Mouse (Mus musculus): ENCODE results near the gene Fam243.
A peak's percentile ranks its signal among the peaks of the same experiment; 100 is the strongest.

The Fam243 gene

DNA sequence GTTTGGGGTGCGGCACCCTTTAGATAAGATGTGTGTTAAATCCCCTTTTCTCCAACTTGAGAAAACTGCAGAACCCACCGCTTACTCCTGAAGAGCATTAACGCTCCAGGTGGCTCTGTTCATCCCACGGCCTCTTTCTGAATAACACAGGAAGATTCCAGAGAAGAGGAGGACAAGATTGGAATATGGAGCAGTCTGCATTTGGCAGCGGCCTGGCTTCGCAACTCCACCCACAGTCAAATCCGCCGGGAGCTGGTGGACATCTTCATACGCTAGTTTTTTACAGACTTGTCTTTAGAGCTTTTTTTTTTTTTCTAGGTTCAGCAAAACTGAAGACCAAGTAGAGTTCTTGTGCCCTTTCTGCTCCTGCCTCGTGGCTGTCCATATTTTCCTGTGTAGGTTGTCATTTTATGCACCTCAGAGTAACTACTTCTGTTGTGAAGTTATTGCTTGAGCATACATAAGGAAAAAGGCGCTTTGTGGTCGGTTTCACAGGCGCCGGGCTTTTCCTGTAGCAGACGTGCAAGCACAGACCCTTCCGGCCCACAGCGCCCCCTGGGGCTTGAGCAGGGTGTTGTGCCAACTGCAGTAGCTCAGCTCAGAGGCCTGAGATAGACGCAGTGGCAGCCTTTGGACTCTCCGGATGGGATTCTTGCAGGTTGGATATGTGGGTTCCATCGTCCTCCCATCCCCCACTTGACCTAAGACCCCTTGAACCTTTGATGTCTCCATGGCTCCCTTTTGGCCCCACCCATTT is 1.7 kb downstream of the Fam243 start:
- DNase-seq: peak; percentile 69 to 77

DNA sequence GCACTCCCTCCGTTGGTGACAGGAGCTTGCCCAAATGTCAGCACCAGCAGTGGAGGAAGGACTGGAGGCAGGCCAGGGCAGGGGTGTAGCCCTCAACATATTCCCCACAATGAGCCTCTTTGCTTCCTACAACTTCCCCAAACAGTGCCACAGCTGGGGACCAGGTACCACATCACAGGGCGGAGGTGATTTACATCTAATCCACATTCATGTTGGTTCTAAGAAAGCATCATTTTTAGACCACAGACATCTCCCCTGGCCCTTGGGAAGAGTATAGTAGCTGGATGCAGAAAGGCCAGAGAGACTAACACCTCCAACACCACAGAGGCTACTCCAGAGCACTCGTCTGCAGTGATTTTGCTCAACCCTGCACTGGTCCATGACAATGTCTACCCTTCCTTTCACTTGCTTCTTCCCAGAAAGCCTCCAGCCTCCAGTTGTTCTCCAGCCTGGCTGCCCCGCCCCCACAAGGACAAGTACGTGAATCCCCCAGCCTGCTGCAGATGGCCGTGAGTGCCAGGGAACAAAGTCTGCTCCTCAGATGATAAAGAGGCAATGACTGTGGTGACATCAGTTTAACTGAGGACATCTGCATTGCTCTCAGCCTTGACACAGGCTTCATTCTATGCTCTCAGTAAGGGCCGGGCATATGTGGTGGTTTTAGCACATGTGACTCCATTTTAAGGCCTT is 5.0 kb downstream of the Fam243 start:
- no peak for DNase-seq

DNA sequence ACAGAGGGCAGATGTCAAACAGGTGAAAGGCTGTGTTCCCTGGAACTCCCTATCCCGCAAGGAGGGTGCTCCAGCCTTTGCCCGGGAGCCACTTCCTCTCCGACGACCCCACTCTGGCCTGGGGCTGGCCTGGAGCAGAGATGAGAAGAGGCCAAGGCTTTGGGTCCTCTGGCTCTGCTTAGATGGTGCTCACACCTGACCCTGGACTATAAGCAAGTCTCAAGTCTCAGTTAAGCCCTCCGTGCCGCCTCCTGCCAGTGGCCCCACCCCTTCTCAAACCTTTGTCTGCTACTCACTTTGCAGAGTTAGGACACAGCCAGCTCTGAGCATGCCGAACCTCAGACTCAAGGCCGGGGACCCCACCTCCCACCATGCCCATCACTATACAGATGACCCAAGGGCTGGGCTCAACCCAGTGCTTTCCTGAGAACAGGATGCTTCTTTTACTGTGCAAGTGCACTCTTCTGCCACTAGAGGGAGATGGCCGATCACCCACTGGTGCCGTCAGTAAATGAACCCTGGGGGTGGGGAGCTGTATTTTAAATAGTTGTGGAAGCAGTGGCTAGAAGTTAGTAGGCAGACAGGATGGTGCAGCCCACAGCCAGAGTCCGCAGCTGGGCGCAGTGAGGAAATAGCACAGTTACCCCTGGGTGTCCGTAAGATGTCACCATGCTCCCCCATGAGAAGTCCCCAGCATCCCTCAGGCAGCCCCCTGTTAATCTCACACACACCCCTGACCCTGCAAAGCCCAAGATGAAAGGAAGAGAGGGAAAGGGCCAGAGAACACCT is 7.1 kb downstream of the Fam243 start:
- DNase-seq: peak in 1 of 2 experiments; percentile 59

DNA sequence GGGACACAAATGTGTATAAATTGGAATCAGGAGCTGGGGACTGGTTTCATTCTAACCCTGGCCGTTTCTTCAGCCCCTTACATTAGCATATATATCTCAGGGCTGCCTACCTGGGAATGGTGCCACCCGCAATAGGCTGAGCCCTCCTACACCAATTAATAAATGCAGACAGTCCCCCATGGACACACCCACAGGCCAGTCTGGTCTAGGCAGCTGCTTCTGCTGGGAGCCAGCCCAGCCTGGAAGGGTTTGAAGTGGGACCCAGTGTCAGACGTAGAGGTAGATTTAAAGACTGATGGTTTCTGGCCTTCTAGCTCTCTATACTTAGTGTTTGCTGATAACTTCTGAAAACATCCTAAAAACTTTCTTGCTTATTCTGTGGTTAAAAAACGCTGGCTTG is 12.1 kb downstream of the Fam243 start:
- no peak for DNase-seq

DNA sequence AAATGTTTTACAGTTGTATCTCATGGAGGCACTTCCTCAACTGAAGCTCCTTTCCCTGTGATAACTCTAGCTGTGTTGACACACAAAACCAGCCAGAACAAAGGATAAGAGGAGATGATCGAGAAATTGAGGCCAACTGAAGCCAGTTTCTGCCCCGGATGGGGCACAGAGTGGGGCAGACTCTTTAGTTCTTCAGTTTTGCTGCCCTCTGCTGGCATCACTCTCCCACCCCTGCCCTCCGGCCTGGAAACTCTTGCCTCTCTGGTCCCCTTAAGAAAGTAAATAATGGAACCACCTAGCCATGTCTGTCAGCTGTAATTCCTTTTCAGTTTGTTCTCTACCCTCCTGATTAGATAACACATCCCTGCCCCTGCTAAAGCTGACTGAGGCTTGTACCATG is 13.3 kb downstream of the Fam243 start:
- DNase-seq: no peak

DNA sequence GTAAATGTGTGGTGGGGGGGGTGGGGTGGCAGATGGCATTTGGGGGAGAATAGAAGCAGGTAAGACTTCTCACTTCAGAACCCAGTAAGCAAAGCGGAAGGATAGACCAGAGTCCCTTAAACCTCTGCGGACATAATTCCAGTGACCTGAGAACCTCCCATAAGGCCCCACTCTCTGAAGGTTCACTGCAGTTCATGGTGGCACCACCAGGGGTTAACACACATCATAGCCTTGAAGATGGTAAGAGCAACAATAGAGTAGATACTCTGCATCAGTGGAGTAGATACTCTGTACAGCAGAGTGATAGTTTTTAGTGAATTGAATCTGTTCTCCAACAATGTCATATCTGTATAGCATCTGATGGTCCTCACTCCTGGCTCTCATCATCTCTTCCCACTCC is 15.7 kb downstream of the Fam243 start:
- DNase-seq: no peak

DNA sequence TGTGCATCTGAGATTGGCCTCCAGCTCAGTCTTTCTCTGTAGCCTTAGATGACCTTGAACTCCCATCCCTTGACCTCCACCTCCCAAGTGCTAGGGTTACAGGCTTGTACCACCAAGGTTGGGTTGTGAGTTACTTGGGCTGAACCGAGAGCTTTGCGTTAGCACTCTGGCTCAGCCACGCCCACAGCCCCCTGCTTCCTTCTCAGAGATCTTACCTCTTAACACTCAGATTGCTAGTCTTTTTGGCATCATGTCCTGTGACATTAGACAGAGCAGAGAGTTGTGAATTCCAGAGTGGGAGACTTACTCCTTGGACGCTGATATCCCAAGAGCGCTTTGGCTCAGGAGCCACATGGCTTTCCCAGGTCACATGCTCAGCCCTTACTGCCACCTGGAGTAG is 18.7 kb downstream of the Fam243 start:
- no peak for DNase-seq

DNA sequence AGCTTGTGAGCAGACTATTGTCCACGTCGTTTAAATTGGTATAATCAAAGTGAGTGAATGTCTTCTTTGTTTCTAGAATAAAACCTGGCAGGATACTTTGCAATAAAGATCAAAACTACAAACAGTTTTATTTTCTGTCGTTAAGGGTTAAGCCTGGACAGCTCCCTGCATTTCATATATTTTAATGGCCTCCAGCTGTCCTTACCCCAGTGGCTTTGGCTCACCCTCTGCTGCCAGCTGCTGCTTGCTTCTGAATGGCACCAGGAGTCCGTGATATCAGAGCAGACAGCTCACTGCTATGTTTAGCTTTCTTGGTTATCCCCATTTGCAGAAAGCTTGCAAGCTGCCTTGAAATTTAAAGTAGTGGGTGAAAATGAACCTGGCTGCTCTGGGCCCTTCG is 19.3 kb downstream of the Fam243 start:
- DNase-seq: peak; percentile 28 to 67

DNA sequence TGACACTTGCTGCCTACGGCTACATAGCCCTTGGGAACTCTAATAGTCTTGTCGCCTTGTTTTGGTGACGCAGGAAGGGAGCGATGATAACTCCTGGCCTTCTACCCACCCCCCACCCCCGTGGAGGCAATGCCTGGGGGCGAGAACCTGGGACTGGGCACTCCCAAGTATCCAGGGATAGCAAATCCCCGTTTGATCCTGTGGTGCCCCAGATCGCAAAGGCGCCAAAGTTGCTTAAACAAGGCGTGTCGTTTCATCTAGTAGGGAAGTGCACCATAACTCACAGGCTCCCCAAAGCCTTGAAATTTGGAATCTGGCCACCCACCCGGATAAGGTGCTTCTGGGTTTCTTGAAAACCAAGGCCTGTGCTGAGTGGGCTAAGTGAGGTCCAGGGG is 19.8 kb downstream of the Fam243 start:
- DNase-seq: no peak

DNA sequence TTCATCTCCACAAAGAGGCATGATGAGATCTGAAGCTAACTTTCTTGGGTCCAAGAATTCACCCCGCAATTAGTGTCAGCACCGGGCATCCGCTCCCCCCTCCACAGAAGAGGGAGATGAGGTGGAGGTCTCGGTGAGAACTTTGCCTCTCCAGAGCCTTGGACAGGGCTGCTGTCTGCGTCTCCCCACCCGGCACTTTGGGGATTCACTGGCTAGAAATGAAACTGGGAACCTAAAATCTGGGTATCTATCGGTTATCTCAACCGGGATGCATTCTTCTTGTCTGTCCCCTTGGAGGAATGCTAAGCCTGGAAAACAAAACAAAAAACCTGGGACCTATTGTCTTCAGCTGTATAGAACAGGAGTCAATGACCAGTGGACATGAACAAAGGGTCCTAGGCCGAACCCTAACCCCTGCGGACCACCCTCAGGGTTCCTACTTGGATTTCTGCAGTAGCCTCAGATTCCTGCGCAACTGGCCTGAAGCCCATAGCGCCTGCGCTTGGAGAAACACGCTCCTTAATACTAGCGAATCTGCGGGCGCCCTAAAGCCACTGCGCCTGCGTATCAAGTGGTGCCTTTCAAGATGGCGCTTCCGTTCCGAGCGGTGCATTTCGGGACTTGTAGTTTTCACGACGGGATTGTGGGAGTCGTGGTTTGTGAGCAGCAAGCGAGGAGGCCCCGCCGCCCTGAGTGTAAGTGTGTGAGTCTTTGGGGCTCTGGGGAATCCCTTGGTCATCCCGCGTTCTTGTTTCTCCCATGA is 20.4 kb downstream of the Fam243 start, which contains the start of gene Smim11:
TSS of gene Smim11 (plus strand) at position 638 of the 763 bp plus-strand sequence.
- peak; percentile 95 to 96 for DNase-seq

DNA sequence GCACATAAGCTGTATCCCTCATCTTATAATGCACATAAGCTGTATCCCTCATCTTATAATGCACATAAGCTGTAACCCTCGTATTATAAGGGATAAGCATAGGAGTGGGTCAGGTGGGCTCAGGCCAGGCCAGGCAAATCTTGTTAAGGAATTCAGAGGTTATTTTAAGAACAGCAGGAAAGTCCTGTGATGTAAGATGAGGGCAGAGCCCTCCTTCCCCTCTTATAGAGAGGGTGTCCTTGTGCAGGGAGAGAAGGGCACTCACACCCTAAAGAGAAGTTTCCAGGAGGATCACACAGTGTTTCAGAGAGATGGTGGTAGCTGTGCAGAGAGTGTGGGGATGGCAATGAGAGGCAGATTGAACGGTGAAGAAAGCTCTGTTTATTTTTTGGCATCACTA is 25.9 kb downstream of the Fam243 start:
- no peak for DNase-seq

DNA sequence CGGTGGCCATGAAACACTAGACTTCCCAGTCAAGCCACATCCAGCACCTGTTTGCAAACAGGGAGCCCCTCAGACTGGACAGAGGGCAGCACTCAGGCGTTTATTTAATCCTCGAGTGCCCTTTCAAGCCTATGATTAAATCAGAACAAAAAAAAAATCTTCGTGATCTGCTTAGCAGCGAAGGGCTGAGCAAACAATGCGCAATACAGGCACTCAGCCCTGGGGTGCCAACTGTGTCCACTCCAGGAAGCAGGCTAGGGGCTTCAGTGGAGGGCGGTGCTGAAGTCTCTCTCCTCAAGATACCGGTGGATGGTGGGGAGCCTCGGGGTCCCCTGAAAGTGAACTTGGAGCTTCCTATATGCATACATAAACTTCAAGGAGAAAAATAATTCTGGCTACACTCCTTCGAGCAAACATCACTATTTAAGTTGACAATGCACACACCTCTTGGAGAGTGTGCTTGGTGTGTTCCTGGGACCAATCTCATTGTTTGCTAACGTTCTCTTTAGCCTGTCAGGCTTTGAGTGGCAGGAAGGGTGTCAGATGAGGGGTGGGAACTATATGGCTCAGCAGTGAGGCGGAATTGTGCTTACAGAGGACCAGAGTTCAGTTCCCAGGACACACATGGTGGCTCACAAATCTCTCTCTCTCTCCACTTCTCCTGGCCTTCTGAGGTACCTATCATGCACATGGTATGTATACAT is 26.8 kb downstream of the Fam243 start:
- DNase-seq: peak; percentile 29 to 74

DNA sequence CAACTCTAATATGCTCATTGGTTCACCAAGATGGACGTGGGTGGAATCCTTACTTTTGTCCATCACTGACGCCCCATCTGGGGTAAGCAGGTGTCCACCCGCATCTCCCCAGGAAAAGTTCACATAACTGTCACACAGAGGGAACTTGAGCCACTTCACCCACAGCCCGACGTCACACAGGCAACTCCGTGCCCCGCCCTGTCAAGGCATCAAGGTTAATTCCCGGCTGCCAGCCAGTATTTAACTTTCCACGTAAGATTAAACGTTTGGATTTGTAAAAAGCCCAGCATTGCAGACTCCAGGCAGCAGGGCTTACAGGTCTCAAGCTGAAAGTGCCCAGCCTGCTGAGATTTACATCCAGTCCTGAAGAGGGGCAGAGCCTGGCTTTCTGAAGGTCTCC is 29.1 kb downstream of the Fam243 start, which contains the start of gene Kcne2:
TSS of gene Kcne2 (plus strand) at position 289 of the 400 bp plus-strand sequence.
- DNase-seq: peak; percentile 43 to 51

DNA sequence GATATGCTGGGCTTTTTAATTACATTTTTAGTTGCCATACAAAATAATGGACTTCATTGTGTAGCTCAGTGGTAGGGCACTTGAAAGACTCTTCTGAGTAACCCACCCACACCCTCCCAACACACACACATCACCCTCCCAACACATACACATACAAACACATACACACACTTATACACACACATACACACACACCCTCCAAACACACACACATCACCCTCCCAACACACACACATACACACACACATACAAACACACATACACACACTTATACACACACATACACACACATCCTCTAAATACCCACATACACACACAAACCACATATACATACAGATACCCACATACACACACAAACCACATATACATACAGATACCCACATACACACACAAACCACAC is 31.2 kb downstream of the Fam243 start:
- DNase-seq: no peak

DNA sequence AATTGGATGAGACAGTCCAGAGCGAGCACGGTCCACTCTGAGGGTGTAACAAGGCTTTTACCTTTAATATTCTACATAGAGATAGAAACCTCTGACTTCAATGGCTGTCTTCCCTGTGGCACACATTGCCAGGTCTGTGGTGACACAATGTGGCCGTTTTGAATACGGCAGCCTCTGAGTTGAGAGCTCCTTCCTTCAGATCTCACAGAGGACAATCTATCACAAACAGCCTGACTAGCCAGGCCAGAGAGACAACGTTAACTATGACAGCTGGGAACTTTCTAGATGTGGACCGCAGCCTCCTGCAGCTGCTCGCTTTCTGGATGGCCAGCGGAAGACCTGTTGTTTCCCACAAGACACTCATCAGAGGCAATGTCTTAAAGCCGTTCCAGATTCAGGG is 32.5 kb downstream of the Fam243 start:
- DNase-seq: peak; percentile 52 to 66

DNA sequence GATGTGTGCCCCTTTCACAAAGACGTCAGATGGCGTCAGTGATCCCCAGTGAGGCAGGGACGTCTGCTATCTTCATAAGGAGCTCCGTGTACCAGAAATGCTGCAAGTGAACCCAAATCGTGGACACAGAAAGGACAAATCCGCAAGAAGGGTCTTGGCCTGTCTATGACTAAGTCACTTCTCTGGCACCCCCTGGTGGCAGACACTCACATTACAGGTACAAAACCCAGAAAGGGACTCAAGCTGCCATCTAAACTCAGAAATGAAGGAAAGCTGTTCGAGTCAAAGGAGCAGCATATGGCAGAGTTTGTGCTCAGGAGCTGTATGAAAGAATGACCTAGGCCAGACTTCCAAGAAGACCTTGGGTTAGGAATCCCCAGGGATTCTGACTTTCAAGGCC is 34.6 kb downstream of the Fam243 start:
- peak; percentile 75 to 89 for DNase-seq

DNA sequence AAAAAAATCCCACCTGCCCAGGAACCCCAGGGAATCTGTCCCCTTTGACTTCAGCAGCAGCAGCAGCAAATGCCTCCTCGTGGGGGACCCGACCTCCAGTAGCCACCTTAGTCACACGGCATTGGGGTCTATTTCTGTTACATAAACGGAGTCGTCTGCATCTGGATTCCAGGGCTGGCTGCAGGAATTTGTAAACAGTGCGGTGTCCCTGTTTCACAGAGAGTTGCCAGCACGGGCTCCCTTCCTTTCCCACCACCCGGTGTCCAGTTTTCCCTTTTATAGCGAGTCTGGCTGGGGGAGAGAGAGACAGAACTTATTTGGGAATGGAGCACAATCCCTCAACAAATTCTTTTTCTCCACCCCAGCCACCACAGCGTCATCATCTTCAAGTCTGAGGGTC is 36.2 kb downstream of the Fam243 start:
- DNase-seq: no peak

DNA sequence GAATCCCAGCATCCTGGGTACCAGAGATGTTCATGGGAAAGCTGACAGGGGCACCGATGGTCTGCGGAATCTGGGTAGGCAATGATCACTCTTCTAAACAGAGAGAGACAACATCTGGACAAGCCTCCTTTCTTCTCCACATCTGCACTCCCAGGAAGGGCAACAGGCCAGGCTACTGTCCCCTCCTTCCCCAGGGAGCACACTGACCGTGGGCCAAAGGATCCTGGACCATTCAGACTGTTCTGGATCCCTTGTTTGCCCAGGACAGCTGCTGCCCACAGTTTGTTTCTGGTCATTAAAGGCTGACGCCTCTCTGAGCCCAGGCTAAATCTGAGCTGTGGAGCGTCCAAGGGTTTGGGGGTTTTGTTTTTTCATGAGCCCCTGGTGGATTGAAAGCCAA is 38.6 kb downstream of the Fam243 start:
- no peak for DNase-seq

DNA sequence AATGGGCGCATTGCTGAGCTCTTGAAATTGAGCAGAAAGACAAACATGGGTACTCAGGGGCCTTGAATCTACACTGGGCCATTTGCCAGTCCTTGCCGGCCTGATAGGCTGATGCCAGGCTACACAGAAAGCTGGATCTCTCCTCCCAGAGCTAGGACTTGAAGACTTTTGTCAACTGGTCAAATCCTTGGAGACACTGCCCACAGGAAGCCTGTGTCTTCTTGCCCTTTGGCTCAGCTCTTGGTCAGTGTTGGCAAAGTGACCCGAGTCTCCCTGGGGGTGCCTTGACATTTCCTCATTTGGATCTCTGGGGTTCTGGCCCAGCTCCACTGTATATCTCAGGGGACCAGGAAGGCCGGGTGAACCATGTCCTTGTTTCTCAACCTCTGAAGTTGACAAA is 45.7 kb downstream of the Fam243 start:
- DNase-seq: peak; percentile 28 to 52

DNA sequence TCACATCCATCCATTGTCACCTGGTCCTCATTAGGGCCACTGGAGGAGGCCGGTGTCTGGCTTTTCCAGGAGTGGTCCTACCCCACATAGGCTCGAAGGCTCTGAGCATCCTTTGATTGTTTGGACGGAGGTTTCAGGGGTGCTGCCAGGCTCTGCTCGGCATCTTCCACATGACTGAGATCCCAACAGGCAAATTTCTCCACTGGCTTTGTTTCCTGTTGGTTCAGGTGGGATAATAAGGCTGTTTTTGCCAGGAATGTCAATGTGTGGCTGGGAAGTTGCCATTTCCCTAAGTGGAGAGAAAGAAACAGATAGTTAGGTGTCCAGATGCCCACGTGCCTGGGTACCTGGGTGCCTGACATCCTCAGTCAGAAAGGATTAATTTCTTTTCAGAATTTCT is 46.7 kb downstream of the Fam243 start:
- DNase-seq: no peak

Data from lung, postnatal 4 days (tissue).